Mouse (Mus musculus): ENCODE measurements at regions not wholly inside any gene's neighbourhood (a gene's known extent, or its start where the extent isn't known, plus 50 kb on each side); places are given as distances from the start of the nearest gene placed in this dataset.

DNA sequence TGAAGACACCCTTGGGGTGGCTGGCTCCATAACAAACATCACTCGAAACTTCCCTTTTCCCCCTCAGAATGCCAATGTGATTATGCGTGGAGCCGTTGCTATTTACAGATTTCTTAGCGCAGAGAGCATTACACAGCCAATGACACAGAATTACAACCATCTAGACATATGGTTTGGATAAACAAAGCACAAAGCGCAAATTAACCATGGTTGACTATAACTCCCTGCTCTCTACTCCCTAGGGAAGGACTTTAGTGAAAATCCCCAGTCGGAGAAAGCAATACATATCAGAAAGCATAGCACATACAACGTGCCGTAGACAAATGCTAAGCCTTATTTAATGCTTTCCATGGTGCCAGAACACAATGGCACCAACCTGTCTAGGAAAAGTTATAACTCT, 131.8 kb downstream of the Tshz3 start:
- no peak for DNase-seq (ENCODE audit: low spot score)

- DNase-seq (ENCODE audit: low spot score) = no peak
Measured at GRCm38 (mm10) chr7:36830155-36830554, 132.2 kb downstream of the Tshz3 start.

GRCm38 (mm10) chr7:36848279-36848678, 150.4 kb downstream of the Tshz3 start:
- DNase-seq (ENCODE audit: low spot score) = no peak

DNA sequence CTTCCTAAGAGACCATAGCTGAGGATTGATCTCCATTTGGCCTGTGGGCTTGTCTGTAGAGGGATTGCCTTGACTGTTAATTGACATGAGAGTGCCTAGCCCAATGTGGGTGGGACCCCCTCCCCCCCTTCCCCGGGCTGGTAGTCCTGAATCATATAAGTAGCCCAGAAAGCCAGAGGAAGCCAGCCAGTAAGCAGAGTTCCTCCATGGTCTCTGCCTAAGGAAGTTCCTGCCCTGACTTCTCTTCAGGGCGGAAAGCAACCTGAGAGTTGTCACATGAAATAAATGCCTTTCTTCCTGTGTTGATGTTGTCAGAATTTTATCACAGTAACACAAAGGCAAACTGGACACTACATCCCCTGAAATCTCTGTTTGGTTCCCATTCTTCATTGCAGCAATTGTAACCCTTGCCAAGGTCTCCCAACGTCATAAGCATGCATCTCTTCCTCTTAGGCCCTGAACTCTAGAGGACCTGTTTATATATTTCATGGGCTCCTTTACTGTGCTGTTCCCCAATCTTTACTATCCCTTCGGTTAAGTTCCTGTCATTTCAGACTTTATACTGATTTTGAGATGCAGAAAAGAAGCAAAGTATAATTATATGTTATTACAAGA, 153.5 kb downstream of the Tshz3 start:
- no peak for DNase-seq (ENCODE audit: low spot score)

DNA sequence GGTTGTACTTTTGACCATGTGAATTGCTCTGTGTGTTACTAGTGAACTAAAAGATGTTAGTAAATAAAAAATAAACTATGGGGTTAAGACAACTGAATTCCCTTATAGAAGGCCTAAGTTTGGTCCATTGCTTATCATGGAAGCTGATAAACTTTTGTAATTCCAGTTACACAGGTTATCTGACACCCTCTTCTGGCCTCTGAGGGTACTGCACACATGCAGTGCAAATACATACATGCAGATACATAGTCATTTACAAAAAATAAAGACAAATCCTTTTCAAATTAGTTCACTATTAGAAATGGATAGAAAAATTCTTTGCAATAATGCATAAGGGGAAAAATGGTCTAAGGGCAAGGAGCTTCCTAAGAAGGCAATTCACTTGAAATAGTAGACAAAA, 156.4 kb downstream of the Tshz3 start:
- no peak for DNase-seq (ENCODE audit: low spot score)

GRCm38 (mm10) chr7:36859428-36859827, 161.5 kb downstream of the Tshz3 start:
- no peak for DNase-seq (ENCODE audit: low spot score)

- no peak for DNase-seq (ENCODE audit: low spot score)
Measured at GRCm38 (mm10) chr7:36862481-36862880, 164.6 kb downstream of the Tshz3 start.

DNA sequence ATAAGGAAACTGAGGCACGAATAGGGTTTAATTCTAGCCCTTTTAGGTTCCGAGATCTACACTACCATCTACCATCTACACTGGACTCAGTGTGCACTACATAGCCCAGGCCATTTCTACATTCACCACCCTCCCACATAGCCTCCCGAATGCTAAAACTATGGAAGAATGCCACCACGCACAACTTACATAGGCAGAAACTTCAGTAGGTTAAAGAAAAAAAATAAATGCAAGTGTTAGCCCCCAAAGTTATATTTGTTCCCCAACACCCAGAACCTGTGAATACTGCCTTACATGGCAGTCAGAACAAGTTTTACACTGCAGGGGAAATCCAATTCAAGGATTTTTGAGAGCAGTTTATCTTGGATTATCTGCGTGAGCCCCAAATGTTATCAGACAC, 165.8 kb downstream of the Tshz3 start:
- no peak for DNase-seq (ENCODE audit: low spot score)

- DNase-seq (ENCODE audit: low spot score) = no peak
Measured at GRCm38 (mm10) chr7:36864675-36865074, 166.8 kb downstream of the Tshz3 start.

DNA sequence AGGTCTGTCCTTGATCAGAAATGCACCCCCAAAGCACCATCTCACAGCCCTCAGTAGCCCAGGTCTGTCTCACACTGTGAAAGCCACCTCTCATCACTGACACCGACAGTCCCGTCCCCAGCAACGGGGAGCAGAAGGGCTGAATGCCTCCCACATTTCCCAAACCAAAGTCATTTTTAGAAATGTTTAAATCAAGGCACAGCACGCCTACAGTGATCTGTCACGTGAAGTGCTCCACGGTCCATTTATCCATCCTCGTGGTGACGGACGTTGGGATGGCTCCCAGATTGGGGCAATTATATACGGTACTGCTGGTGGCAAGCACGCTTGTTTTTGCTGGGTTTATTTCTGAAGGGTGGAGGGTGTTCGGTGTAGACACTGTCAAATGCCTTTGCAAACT, 168.7 kb downstream of the Tshz3 start:
- DNase-seq (ENCODE audit: low spot score) = no peak

GRCm38 (mm10) chr7:36874004-36874403, 176.1 kb downstream of the Tshz3 start:
- DNase-seq (ENCODE audit: low spot score) = no peak

GRCm38 (mm10) chr7:36877686-36878085, 179.8 kb downstream of the Tshz3 start:
- no peak for DNase-seq (ENCODE audit: low spot score)

DNA sequence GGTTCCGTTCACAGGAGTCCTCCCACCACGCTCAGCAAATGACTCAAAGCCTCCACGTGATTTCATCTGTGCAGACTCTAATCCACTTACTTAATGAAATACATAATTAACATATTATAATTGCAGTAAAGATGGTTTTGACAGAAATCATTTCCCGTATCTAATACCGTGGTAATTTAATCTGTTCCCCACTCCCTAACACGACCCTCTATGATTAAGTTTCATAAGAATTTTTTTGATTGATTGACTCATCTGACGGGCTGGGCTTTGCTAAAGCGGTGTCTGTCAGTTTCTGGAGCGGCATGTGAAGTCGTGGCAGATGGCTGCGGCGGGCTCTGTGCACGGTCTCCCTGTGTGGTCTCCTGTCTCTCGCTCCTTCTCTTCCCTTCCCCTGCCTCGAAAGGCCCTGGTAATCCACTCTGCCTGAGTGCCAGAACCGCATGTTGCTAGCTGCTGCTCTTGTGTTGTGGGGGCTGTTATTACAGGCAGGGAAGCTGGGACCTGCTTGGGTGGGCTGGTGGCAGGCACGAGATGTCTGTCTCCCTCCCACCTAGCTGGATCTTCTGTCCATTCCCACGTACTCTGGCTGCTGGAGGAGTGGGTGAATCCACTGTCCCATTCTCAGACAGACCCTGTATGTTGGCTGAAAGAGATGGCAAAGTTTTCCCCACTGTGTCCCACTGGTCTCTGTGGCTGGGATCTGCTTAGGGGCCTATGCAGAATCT, 195.0 kb downstream of the Tshz3 start:
- no peak for DNase-seq (ENCODE audit: low spot score)

DNA sequence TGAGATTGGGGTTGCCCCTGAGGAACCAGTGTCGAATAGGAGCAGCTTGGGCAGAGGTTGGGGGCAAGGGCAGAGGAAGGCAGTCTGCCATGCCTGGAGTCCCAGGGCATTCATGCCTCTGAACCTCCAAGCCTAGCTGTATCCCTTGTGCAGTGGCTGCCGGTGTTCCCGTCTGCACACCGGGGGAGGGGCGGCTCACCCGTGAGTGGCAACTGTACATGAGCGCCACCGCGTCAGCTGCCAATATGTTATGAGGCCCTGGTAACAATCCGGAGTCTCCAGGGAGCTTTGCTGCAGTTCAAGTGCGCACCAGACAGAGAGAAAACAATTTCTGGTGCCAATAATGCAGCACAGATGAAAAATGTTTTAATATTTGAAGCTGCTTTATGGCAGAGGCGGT, 198.4 kb downstream of the Tshz3 start:
- DNase-seq (ENCODE audit: low spot score) = no peak

DNA sequence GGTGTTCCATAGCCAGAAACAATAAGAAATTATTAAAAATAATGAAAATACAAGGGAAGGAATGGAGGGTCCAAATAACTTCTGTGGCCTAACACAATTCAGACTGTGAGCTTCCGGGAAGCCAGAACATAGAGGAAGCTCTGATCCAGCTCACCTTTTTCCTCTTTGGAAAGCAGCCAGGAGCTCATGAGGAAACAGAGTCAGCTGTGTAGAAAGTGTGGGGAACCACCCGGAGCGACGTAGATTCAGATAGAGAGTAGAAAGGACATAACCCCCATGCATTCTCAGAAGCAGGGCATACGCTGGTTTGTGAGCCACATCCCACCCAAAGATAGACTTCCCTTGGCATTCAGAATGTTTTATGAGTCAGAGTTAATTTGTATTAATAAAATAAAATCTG, 203.6 kb downstream of the Tshz3 start:
- no peak for DNase-seq (ENCODE audit: low spot score)

DNA sequence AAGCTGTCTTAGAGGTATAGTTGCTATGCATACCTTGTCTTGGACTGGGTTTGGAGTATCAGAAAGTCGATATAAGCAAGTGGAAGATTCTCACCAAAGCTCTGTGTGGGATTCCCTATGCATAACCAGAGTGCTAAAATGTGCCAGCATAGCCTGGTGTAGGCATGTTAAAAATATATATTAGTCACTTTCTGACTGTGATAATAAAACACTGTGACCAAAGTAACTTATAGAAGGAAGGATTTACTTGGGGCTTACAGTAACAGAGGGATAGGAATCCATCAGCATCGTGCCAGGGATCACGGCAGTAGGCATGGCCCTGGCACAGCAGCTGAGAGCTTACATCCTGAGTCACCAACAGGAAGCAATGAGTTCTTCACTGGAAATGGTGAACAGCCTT, 215.4 kb downstream of the Tshz3 start:
- no peak for DNase-seq (ENCODE audit: low spot score)

DNA sequence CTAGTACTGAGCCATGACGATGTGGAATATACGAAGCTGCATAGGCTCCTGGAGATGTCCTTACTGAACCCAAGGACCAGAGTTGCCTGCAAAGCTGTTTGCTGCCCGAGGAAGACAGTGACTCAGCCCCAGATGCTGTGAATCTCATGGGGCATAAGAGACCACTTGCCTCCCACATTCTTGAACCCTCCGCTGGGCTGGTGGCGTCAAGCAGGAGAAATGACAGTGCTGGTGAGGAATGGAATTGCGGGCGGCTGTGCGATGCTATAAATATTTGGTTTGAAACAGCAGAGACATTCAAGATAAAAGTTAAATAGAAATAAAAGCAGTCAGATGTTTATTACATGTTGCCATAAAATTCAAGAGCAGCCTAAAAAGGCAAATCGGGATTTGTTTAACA, 216.3 kb downstream of the Tshz3 start:
- no peak for DNase-seq (ENCODE audit: low spot score)

- no peak for DNase-seq (ENCODE audit: low spot score)
Measured at GRCm38 (mm10) chr7:36915171-36915570, 217.3 kb downstream of the Tshz3 start.

DNA sequence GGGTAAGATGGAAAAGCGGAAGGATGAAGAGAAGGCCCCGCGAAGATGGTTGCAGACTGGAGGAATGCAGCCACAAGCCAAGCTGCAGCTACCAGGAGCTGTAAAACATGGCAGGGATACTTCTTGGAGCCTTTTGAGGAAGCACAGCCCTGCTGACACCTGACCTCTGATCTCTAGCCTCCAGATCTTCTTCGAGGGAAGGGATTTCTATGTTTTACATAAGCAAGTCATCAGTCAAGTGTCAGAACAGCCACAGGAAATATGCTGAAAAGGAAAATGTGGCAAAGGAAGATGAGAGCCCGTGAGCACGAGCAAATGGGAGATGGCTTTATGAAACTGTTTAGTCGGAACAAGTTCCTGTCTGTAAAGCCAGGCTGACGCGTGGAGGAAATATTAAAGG, 219.1 kb downstream of the Tshz3 start:
- DNase-seq (ENCODE audit: low spot score) = no peak

DNA sequence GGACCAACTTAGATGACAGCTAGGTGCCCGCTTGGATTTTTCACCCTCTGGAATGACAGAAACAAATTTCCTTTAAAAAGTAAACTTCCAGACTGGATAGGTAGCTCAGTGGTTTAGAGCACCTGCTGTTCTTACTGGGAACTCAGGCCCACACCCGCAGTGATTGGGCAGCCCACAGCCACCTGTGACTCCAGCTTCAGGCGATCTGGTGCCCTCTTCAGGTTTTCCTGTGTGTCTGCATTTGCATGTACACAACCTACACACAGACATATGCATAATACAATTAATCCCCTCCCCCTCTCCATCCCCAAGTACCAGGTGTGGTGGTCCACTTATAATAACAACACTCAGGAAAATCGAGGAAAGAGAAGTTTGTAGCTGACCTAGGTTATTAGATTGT, 221.5 kb downstream of the Tshz3 start:
- DNase-seq (ENCODE audit: low spot score) = no peak

DNA sequence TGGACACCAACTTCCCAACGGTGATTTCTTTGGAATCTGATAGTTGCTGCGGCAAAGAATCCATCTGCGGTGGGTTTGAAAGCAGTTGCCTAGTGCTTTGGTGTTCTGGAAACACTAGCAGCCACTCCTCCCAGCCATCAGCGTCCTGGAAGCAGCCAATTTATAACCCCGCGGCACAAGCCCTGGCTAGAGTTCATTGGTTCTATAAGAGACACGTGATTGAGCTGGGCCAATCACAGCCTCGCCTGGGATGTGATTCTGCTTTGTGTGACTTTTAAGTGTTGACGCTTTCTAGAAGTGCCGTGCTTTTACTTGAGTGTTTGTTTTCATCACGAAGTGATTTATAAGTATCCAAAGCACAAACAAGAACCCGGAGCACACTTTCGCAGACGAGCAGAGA, 223.1 kb downstream of the Tshz3 start:
- no peak for DNase-seq (ENCODE audit: low spot score)

DNA sequence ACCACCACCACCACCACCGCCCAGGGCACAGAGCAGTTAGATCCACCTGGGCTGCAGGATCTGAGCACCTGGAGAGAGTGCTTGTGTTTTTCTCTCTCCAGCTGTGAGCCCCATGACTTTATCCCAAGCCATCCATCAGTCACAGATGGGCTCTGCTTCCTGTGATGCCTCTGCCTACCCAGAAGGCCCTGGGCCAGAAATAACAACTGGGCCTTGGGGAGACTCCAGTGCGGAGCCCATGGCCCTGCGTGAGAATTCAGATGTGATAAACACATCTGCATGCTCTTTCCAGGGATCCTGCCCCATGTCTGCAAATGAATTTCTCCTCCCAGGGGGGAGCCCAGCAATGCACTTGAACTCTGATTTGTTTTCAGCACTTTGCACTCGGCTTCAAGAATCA, 235.6 kb downstream of the Tshz3 start:
- no peak for DNase-seq (ENCODE audit: low spot score)

DNA sequence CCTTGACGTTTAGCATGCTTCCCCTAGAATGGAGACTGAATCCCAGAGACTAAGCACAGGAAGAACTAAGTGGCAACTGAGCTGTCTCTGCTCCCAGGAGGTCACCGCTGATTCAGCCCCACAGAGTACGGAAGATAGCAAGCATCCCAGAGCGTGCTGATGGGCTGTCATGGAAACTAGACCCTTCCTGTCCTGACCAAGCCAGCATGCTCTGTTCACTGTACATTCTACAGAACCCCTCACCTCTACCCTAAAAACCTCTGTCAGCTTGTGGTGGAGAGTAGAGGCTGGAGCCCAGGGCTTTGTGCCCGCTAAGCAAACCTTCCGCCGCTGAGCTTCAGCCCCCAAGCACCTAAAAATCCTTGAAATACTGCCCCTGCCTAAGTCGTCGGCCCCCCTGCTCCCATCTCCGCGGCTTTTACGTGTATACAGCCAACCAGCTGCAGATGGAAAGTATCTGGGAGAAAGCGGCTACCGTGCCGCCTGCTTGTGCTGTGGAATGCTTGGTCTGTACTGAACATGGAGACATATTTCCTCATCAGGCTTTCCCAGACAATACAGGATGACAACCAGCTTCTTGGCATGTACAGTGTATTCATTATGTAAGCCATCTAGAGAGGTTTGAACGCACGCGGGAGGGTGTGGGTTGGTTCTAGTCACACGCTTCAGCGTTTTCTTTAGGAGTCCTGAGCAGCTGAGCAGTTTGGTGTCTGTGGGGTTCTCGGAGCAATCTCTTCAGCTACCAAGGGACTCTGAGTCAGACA, 237.1 kb downstream of the Tshz3 start:
- DNase-seq (ENCODE audit: low spot score) = no peak
